Mouse (Mus musculus) embryonic facial prominence, embryonic 15.5 days (tissue): ENCODE results near the gene Jpt1. TPM values are rescaled to one million over a fixed set of nuclear protein-coding genes. Genes with fewer than 3 reads are reported as not detected.
"Not testable (repeated sequence)": the region's sequence is repeated elsewhere in the genome, so short reads cannot be mapped to it uniquely, and the experiment has no call there.

Source experiments
- ATAC-seq: fragments of 200-750 bp; cut with Nextera tagmentation; 2 replicates; pipeline ENCODE4 v1.8.0; 2017; ENCODE audit warnings: low read depth, moderate TSS enrichment; ENCODE audit not compliant: insufficient number of reproducible peaks, low FRiP score, low TSS enrichment
- H3K27ac ChIP-seq: fragments of 300-500 bp; sonication (generic); replicated peaks from 2 replicates; pipeline ENCODE4 v1.5.1; 2015; ENCODE audit warnings: mild to moderate bottlenecking, inconsistent platforms
- H3K27me3 ChIP-seq: fragments of 300-500 bp; sonication (generic); 2 replicates; pipeline ENCODE4 v1.6.1; 2015; ENCODE audit warnings: inconsistent platforms
- H3K36me3 ChIP-seq: fragments of 300-500 bp; sonication (generic); 2 replicates; pipeline ENCODE4 v1.6.1; 2015; ENCODE audit warnings: mild to moderate bottlenecking, inconsistent platforms
- H3K4me1 ChIP-seq: fragments of 300-500 bp; sonication (generic); 2 replicates; pipeline ENCODE4 v1.6.1; 2015; ENCODE audit warnings: inconsistent platforms
- H3K4me2 ChIP-seq: fragments of 300-500 bp; sonication (generic); replicated peaks from 2 replicates; pipeline ENCODE4 v1.6.1; 2015; ENCODE audit warnings: mild to moderate bottlenecking, inconsistent platforms
- H3K4me3 ChIP-seq: fragments of 300-500 bp; sonication (generic); replicated peaks from 2 replicates; pipeline ENCODE4 v1.5.1; 2015; ENCODE audit warnings: mild to moderate bottlenecking, inconsistent platforms
- H3K9ac ChIP-seq: fragments of 300-500 bp; sonication (generic); 2 replicates; pipeline ENCODE4 v1.6.1; 2015; ENCODE audit warnings: inconsistent platforms
- H3K9me3 ChIP-seq: fragments of 300-500 bp; sonication (generic); replicated peaks from 2 replicates; pipeline ENCODE4 v1.6.1; 2016; ENCODE audit warnings: inconsistent platforms
- WGBS: fragments of 180-500 bp; shearing (Covaris S2); methylation state at CpG from one replicate; pipeline ENCODE4 v1.1.7; 2015; 5-methylcytosine and 5-hydroxymethylcytosine counted together
- polyA plus RNA-seq: library from polyadenylated mRNA; unstranded; fragments of >200 nt; fragmentation: Nextera tagmentation; extraction: Ambion mirVana; gene quantifications from 2 replicates; pipeline ENCODE4 v1.2.1, GENCODE M21; 2015

The Jpt1 gene
- polyA plus RNA-seq, 1 experiment from 2014 or later: 523 TPM

DNA sequence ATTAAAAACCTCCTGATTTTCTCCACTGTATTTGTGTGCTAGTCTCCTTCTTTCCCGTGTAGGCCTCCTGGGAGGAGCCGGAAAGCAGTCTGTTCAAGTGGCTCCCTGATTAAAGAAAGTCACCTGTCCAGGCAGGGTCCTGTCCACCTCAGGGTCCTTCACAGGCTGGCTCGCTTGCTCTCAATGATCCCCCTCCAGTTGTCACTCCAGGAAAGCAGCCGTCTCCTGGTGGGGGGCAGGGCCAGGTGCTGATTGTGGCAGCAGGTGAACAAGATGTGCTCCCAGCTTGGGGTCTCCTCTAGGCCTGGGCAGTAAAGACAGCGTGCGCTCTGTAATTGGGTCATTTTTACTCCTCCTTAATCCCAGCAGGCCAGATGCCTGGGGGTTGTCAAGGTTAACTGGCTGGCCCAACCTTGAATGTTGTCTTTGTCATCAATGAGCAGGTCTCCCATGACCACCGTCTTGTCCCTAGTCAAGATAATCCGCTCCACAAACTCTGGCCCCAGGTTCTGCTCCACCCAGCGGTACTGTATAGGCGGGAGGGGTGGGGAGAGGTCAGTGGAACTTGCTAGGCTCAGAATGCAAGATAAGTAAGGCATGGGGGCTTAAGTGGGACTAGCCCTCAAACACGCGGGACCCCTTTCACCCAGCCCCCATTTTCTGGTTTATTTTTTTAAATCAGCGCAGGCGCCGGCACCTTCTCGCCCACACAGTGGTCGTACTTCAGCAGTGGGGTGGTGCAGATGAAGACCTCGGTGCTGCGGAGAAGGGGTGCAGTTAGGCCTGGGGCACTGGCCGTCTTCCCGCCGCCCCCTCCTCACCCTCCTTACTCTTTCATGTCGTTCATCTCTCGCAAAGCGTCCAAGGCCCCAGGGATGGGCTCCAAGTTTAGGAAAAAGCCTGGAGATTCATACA lies 23.5 kb downstream of the Jpt1 start:
- H3K9ac ChIP-seq: peak overlapping the region; percentile 58; the same call in 1 of the 2 replicates
- no peaks in the 10 kb centered on the region for H3K27me3 ChIP-seq
- peak overlapping the region; percentile 75 for H3K4me2 ChIP-seq
- peak; percentile 20; the same call in 1 of the 2 replicates for ATAC-seq
- no peaks in the 10 kb centered on the region for H3K9me3 ChIP-seq
- 21% methylated on average over 25 of the region's 25 CpGs for WGBS
- H3K4me3 ChIP-seq: peak overlapping the region; percentile 75
- H3K27ac ChIP-seq: peak overlapping the region; percentile 91
- H3K4me1 ChIP-seq: peaks cover 16% of the 10 kb centered on the region
- H3K36me3 ChIP-seq: peaks cover 14% of the 10 kb centered on the region

GRCm38 (mm10) chr11:115488551-115489104 lies 25.6 kb downstream of the Jpt1 start:
- Histone ChIP-seq H3K9me3 (no peaks in the 10 kb centered on the region), H3K4me2 (no peak overlapping the region), H3K27ac (no peak overlapping the region), H3K36me3 (peaks cover 14% of the 10 kb centered on the region), H3K4me3 (no peak overlapping the region), H3K4me1 (peaks cover 16% of the 10 kb centered on the region), H3K9ac (no peak overlapping the region), H3K27me3 (no peaks in the 10 kb centered on the region)
- WGBS: 83% methylated on average over 19 of the region's 19 CpGs
- no peak for ATAC-seq

- 35% methylated on average over 12 of the region's 12 CpGs for WGBS
- Histone ChIP-seq H3K9me3 (no peaks in the 10 kb centered on the region), H3K27ac (peak overlapping the region; percentile 14; the same call in 1 of the 2 replicates), H3K9ac (no peak overlapping the region), H3K4me2 (no peak overlapping the region), H3K36me3 (peaks cover 14% of the 10 kb centered on the region), H3K27me3 (no peaks in the 10 kb centered on the region), H3K4me3 (no peak overlapping the region), H3K4me1 (no peaks in the 10 kb centered on the region)
- ATAC-seq: no peak
Measured at GRCm38 (mm10) chr11:115485155-115485554, 29.0 kb downstream of the Jpt1 start.

GRCm38 (mm10) chr11:115483726-115484125 lies 30.5 kb downstream of the Jpt1 start:
- Histone ChIP-seq H3K9ac (no peak overlapping the region), H3K4me1 (no peaks in the 10 kb centered on the region), H3K4me3 (no peak overlapping the region), H3K27ac (no peak overlapping the region), H3K27me3 (no peaks in the 10 kb centered on the region), H3K4me2 (no peak overlapping the region), H3K9me3 (no peaks in the 10 kb centered on the region), H3K36me3 (peaks cover 5% of the 10 kb centered on the region; the same call in 1 of the 2 replicates)
- 15% methylated on average over 6 of the region's 6 CpGs for WGBS
- ATAC-seq: no peak

DNA sequence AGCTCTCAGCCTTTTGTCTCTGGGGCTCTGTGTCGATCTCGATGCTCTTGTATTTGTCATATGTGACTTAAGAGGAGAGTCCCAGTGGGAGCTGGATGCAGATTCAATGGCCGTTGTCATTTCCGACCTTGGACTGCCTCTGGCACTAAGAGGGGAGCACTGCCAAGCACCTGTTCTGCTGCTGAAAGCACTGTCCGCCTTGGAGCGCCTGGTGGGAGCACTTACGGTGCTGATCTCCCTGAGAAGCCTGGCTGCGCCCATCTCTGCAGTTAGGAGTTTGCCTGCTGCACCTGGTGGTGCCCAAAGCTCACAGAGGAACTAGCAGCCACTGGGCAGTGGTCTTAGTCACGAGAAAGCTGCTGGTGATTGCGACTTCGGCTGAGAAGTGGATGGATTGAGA lies 30.9 kb downstream of the Jpt1 start:
- peaks cover 5% of the 10 kb centered on the region; the same call in 1 of the 2 replicates for H3K36me3 ChIP-seq
- no peak overlapping the region for H3K27ac ChIP-seq
- no peak for ATAC-seq
- no peak overlapping the region for H3K4me3 ChIP-seq
- no peak overlapping the region for H3K4me2 ChIP-seq
- H3K4me1 ChIP-seq: no peaks in the 10 kb centered on the region
- H3K9ac ChIP-seq: no peak overlapping the region
- H3K9me3 ChIP-seq: no peaks in the 10 kb centered on the region
- H3K27me3 ChIP-seq: no peaks in the 10 kb centered on the region
- WGBS: 64% methylated on average over 11 of the region's 11 CpGs

DNA sequence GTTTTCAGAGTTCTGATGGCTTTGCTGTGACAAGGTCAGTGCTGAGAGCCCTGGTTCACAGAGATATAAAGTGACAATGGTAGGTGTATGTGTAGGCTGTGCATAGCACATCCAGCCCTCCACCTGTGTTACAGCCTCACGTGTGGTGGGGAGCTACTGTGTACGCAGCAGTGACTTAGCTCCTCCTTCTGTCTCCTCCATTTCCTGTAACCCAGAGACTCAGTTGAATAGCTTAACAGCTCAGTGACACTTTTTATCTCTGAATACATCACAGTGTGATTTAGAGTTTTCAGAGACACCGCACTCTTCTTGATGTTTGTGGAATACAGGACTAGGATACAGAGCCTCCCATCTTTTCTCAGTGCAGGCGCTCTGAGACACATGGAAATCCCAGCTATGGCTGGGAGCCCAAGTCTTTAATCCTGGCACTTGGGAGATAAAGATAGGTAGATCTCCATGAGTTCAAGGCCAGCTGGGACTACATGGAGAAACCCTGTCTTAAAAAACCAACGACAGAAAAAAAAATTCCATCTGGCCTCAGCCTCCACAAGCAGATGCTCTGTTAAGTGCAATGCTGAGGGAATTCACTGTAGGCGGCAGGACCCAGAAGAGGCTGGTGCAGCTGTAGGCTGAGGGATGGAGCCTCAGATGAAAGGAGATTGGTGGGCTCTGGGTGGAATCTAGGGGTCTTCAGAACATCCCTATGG lies 32.5 kb downstream of the Jpt1 start:
- ATAC-seq: no peak
- Histone ChIP-seq H3K27me3 (no peaks in the 10 kb centered on the region), H3K9me3 (no peaks in the 10 kb centered on the region), H3K4me2 (no peak overlapping the region), H3K4me1 (peaks cover 7% of the 10 kb centered on the region), H3K9ac (no peak overlapping the region), H3K4me3 (no peak overlapping the region), H3K27ac (no peak overlapping the region), H3K36me3 (peaks cover 5% of the 10 kb centered on the region; the same call in 1 of the 2 replicates)
- WGBS: 82% methylated on average over 6 of the region's 6 CpGs

DNA sequence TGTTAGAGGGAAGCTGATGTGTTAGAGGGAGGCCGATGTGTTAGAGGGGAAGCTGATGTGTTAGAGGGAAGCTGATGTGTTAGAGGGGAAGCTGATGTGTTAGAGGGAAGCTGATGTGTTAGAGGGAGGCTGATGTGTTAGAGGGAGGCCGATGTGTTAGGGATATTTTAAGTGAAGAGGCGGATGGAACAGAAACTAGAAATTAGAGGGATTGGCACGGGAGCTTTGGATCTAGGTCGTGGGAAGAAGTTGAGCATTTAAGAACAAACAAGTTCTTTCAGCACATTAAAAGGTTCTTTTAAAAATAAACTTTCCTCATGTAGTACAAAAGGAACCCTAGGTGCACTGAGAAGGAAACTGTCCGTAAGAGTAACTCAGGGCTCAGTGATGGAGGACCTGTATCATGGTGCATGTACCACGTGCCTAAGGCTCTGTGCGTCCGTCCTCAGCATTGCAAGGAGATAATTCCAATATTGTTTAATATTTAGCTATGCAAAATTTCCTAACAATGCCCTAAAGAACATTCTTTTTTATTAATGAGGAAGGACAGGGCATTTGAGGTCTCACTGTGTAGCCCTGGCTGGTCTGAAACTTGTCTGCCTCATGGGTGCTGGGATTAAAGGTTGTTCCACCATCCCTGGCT lies 35.8 kb downstream of the Jpt1 start:
- no peaks in the 10 kb centered on the region for H3K27me3 ChIP-seq
- peaks cover 5% of the 10 kb centered on the region; the same call in 1 of the 2 replicates for H3K36me3 ChIP-seq
- no peak overlapping the region for H3K9ac ChIP-seq
- ATAC-seq: no peak
- 89% methylated on average over 9 of the region's 9 CpGs for WGBS
- H3K4me3 ChIP-seq: no peak overlapping the region
- H3K4me2 ChIP-seq: no peak overlapping the region
- H3K9me3 ChIP-seq: no peaks in the 10 kb centered on the region
- H3K27ac ChIP-seq: no peak overlapping the region
- H3K4me1 ChIP-seq: peaks cover 34% of the 10 kb centered on the region

- H3K4me1 ChIP-seq: peaks cover 35% of the 10 kb centered on the region
- WGBS: 82% methylated on average over 7 of the region's 7 CpGs
- H3K27me3 ChIP-seq, ATAC-seq, H3K36me3 ChIP-seq, H3K9me3 ChIP-seq, H3K9ac ChIP-seq, H3K27ac ChIP-seq, H3K4me3 ChIP-seq: not testable (repeated sequence)
- H3K4me2 ChIP-seq: peak overlapping the region; percentile 90; the same call in 1 of the 2 replicates
Measured at GRCm38 (mm10) chr11:115477388-115477787, 36.8 kb downstream of the Jpt1 start.

DNA sequence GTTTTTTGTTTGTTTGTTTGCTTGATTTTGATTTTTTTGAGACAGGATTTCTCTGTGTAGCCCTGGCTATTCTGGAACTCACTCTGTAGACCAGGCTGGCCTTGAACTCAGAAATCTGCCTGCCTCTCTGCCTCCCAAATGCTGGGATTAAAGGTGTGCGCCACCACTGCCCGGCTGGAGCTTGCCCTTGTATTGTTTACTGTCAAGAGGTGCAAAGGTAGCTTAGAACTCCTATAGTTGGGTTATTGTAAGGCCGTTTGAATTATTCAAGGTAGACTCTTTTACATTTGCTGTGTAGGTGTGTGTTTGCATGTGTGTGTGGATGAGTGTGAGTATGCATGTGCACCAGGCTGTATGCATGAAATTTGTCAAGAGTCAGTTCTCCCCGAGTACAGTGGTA lies 37.6 kb downstream of the Jpt1 start:
- H3K27ac ChIP-seq, H3K27me3 ChIP-seq, ATAC-seq, H3K36me3 ChIP-seq, H3K9me3 ChIP-seq: not testable (repeated sequence)
- Histone ChIP-seq H3K4me3 (peak overlapping the region; percentile 84), H3K4me1 (peaks cover 35% of the 10 kb centered on the region), H3K4me2 (peak overlapping the region; percentile 90), H3K9ac (0 out of 2 replicates have a peak overlapping the region, but pooled peaks have one; percentile 71)
- 83% methylated on average over 4 of the region's 4 CpGs for WGBS

- H3K36me3 ChIP-seq: peaks cover 5% of the 10 kb centered on the region; the same call in 1 of the 2 replicates
- peak overlapping the region; percentile 84 for H3K4me3 ChIP-seq
- H3K4me2 ChIP-seq: peak overlapping the region; percentile 90
- WGBS: 2% methylated on average over 28 of the region's 28 CpGs
- no peak for ATAC-seq
- peak overlapping the region; percentile 71 for H3K9ac ChIP-seq
- peaks cover 35% of the 10 kb centered on the region for H3K4me1 ChIP-seq
- H3K9me3 ChIP-seq: no peaks in the 10 kb centered on the region
- H3K27ac ChIP-seq: peak overlapping the region; percentile 83
- no peaks in the 10 kb centered on the region for H3K27me3 ChIP-seq
Measured at GRCm38 (mm10) chr11:115475758-115476237, 38.4 kb downstream of the Jpt1 start.
